Mouse (Mus musculus): ENCODE results near the gene Echdc1. TPM values are rescaled to one million over a fixed set of nuclear protein-coding genes. Genes with fewer than 3 reads are reported as not detected.

Echdc1 gene
- 5.3 and 7.9 TPM in 2 replicates for total RNA-seq (2017)

- peak; percentile 88 for ATAC-seq (ENCODE audit: extremely low read depth, insufficient number of reproducible peaks, low FRiP score, poor library complexity, severe bottlenecking)
Measured at GRCm38 (mm10) chr10:29313064-29313638, at the start of gene Echdc1. Gene Echdc1, plus strand, starts transcription at chr10:29313166.

GRCm38 (mm10) chr10:29281736-29282135, 31.2 kb upstream of the Echdc1 start:
- no peak for ATAC-seq (ENCODE audit: extremely low read depth, insufficient number of reproducible peaks, low FRiP score, poor library complexity, severe bottlenecking)

- ATAC-seq (ENCODE audit: extremely low read depth, insufficient number of reproducible peaks, low FRiP score, poor library complexity, severe bottlenecking): no peak
Measured at GRCm38 (mm10) chr10:29285757-29286156, 27.2 kb upstream of the Echdc1 start.

- ATAC-seq (ENCODE audit: extremely low read depth, insufficient number of reproducible peaks, low FRiP score, poor library complexity, severe bottlenecking): no peak
Measured at GRCm38 (mm10) chr10:29302230-29302629, 10.7 kb upstream of the Echdc1 start.

- no peak for ATAC-seq (ENCODE audit: extremely low read depth, insufficient number of reproducible peaks, low FRiP score, poor library complexity, severe bottlenecking)
Measured at GRCm38 (mm10) chr10:29311480-29312219, 1.3 kb upstream of the Echdc1 start.

- no peak for ATAC-seq (ENCODE audit: extremely low read depth, insufficient number of reproducible peaks, low FRiP score, poor library complexity, severe bottlenecking)
Measured at GRCm38 (mm10) chr10:29313905-29314304, 939 bp downstream of the Echdc1 start.

GRCm38 (mm10) chr10:29324817-29325216, 11.9 kb downstream of the Echdc1 start:
- ATAC-seq (ENCODE audit: extremely low read depth, insufficient number of reproducible peaks, low FRiP score, poor library complexity, severe bottlenecking): no peak

GRCm38 (mm10) chr10:29333836-29334235, 20.9 kb downstream of the Echdc1 start:
- ATAC-seq (ENCODE audit: extremely low read depth, insufficient number of reproducible peaks, low FRiP score, poor library complexity, severe bottlenecking): no peak

GRCm38 (mm10) chr10:29338355-29339056, 25.5 kb downstream of the Echdc1 start:
- peak; percentile 76; the same call in 1 of the 2 replicates for ATAC-seq (ENCODE audit: extremely low read depth, insufficient number of reproducible peaks, low FRiP score, poor library complexity, severe bottlenecking)

- no peak for ATAC-seq (ENCODE audit: extremely low read depth, insufficient number of reproducible peaks, low FRiP score, poor library complexity, severe bottlenecking)
Measured at GRCm38 (mm10) chr10:29344232-29344631, 31.3 kb downstream of the Echdc1 start.

- no peak for ATAC-seq (ENCODE audit: extremely low read depth, insufficient number of reproducible peaks, low FRiP score, poor library complexity, severe bottlenecking)
Measured at GRCm38 (mm10) chr10:29346638-29347037, 33.7 kb downstream of the Echdc1 start.

- no peak for ATAC-seq (ENCODE audit: extremely low read depth, insufficient number of reproducible peaks, low FRiP score, poor library complexity, severe bottlenecking)
Measured at GRCm38 (mm10) chr10:29351420-29351819, 38.5 kb downstream of the Echdc1 start.

GRCm38 (mm10) chr10:29352575-29352974, 39.6 kb downstream of the Echdc1 start:
- ATAC-seq (ENCODE audit: extremely low read depth, insufficient number of reproducible peaks, low FRiP score, poor library complexity, severe bottlenecking): no peak

- no peak for ATAC-seq (ENCODE audit: extremely low read depth, insufficient number of reproducible peaks, low FRiP score, poor library complexity, severe bottlenecking)
Measured at GRCm38 (mm10) chr10:29354183-29354582, 41.2 kb downstream of the Echdc1 start.

- ATAC-seq (ENCODE audit: extremely low read depth, insufficient number of reproducible peaks, low FRiP score, poor library complexity, severe bottlenecking): peak; percentile 10; the same call in 1 of the 2 replicates
Measured at GRCm38 (mm10) chr10:29361095-29361463, 48.1 kb downstream of the Echdc1 start.

GRCm38 (mm10) chr10:29361464-29362196, 48.7 kb downstream of the Echdc1 start:
- peak; percentile 63 for ATAC-seq (ENCODE audit: extremely low read depth, insufficient number of reproducible peaks, low FRiP score, poor library complexity, severe bottlenecking)

- no peak for ATAC-seq (ENCODE audit: extremely low read depth, insufficient number of reproducible peaks, low FRiP score, poor library complexity, severe bottlenecking)
Measured at GRCm38 (mm10) chr10:29362197-29362900, 49.4 kb downstream of the Echdc1 start, which contains the start of gene Rnf146. Gene Rnf146, minus strand, starts transcription at chr10:29362442.

GRCm38 (mm10) chr10:29374065-29374464, 61.1 kb downstream of the Echdc1 start:
- ATAC-seq (ENCODE audit: extremely low read depth, insufficient number of reproducible peaks, low FRiP score, poor library complexity, severe bottlenecking): no peak

- no peak for ATAC-seq (ENCODE audit: extremely low read depth, insufficient number of reproducible peaks, low FRiP score, poor library complexity, severe bottlenecking)
Measured at GRCm38 (mm10) chr10:29381558-29381957, 68.6 kb downstream of the Echdc1 start.

Data from neutrophil, adult 5-6 weeks (primary cell).